Mouse (Mus musculus): Measurements from ENCODE around the gene Sod3. TPM values are rescaled to one million over a fixed set of nuclear protein-coding genes. Genes with fewer than 3 reads are reported as not detected.

Sod3 gene
- total and polyA plus RNA-seq, 3 experiments: not detected

DNA sequence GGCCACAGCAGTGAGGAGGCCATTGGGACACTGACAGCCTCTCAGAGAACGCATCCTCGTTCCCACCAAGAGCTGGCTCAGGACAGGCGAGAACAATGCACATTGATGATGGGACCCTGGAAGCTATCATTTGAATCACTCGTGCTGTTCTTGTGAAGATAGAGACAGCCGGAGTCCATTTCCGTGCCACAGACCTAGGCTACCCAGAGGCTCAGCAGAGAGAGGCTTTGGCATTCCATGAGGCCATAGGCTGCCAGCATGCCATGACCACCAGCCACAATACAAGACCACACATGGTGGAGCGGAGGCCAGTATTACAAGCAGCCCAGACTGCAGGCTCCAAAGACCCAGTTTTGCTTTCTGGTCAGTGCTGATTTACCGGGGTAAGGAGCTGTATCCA lies 19.2 kb downstream of the Sod3 start:
- H3K27ac ChIP-seq (ENCODE audit: control insufficient read depth, low read depth, low read length): no peak overlapping the region

GRCm38 (mm10) chr5:52383748-52384147 lies 20.2 kb downstream of the Sod3 start:
- no peak for DNase-seq (ENCODE audit: low read depth, low spot score)

More for the DNA sequence above, 19.2 kb downstream of the Sod3 start:
- no peaks in the 10 kb centered on the region for H3K4me1 ChIP-seq (ENCODE audit: control insufficient read depth in 1 of 2, insufficient read depth in 2 of 2, low read length in 2 of 2)
- H3K27me3 ChIP-seq (ENCODE audit: control insufficient read depth in 1 of 2, insufficient read depth in 2 of 2, low read length in 2 of 2): no peaks in the 10 kb centered on the region
- no peak for DNase-seq (ENCODE audit: low read depth, low spot score)
- no peaks in the 10 kb centered on the region for H3K79me2 ChIP-seq (ENCODE audit: control insufficient read depth, insufficient read depth, low read length, poor library complexity)
- no peaks in the 10 kb centered on the region for H3K9me3 ChIP-seq (replicated peaks; ENCODE audit: insufficient read depth, low read length)
- TF ChIP-seq POLR2A (IDR thresholded peaks at IDR 0.05; ENCODE audit: control insufficient read depth in 1 of 2, insufficient read depth in 1 of 2, low read depth in 1 of 2, low read length in 2 of 2, poor library complexity in 1 of 2) (no peak), ETS1 (IDR thresholded peaks at IDR 0.05; ENCODE audit: low read depth, low read length) (no peak), ELF1 (IDR thresholded peaks at IDR 0.05; ENCODE audit: low read depth, low read length) (no peak), ZMIZ1 (IDR thresholded peaks at IDR 0.05; ENCODE audit: low read depth, low read length) (no peak), MAFK (IDR thresholded peaks at IDR 0.05; ENCODE audit: borderline replicate concordance, low read depth, low read length) (no peak), NELFE (IDR thresholded peaks at IDR 0.05; ENCODE audit: low read depth, low read length) (no peak), RAD21 (IDR thresholded peaks at IDR 0.05; ENCODE audit: low read depth, low read length) (no peak), CHD1 (IDR thresholded peaks at IDR 0.05; ENCODE audit: low read depth, low read length) (no peak), MYC (IDR thresholded peaks at IDR 0.05; ENCODE audit: low read depth, low read length) (no peak), TBP (IDR thresholded peaks at IDR 0.05; ENCODE audit: low read depth, low read length) (no peak), TAL1 (IDR thresholded peaks at IDR 0.05; ENCODE audit: low read length) (no peak), KAT2A (conservative IDR thresholded peaks at IDR 0.05; ENCODE audit: low read depth, low read length) (no peak), E2F4 (IDR thresholded peaks at IDR 0.05; ENCODE audit: borderline replicate concordance, low read depth, low read length) (no peak)
- H3K9ac ChIP-seq (ENCODE audit: control insufficient read depth, low read depth, low read length, poor library complexity, severe bottlenecking): no peak overlapping the region
- H3K4me3 ChIP-seq (ENCODE audit: control insufficient read depth in 1 of 2, insufficient read depth in 1 of 2, low read depth in 2 of 2, low read length in 2 of 2): no peak overlapping the region
- H3K36me3 ChIP-seq (ENCODE audit: control insufficient read depth in 1 of 2, insufficient read depth in 2 of 2, low read length in 2 of 2): no peaks in the 10 kb centered on the region

GRCm38 (mm10) chr5:52386016-52386415 lies 22.4 kb downstream of the Sod3 start:
- Histone ChIP-seq H3K36me3 (ENCODE audit: control insufficient read depth in 1 of 2, insufficient read depth in 2 of 2, low read length in 2 of 2) (no peaks in the 10 kb centered on the region), H3K9me3 (replicated peaks; ENCODE audit: insufficient read depth, low read length) (no peaks in the 10 kb centered on the region), H3K4me3 (ENCODE audit: control insufficient read depth in 1 of 2, insufficient read depth in 1 of 2, low read depth in 2 of 2, low read length in 2 of 2) (no peak overlapping the region), H3K4me1 (ENCODE audit: control insufficient read depth in 1 of 2, insufficient read depth in 2 of 2, low read length in 2 of 2) (no peaks in the 10 kb centered on the region), H3K27ac (ENCODE audit: control insufficient read depth, low read depth, low read length) (no peak overlapping the region), H3K27me3 (ENCODE audit: control insufficient read depth in 1 of 2, insufficient read depth in 2 of 2, low read length in 2 of 2) (no peaks in the 10 kb centered on the region), H3K79me2 (ENCODE audit: control insufficient read depth, insufficient read depth, low read length, poor library complexity) (no peaks in the 10 kb centered on the region), H3K9ac (ENCODE audit: control insufficient read depth, low read depth, low read length, poor library complexity, severe bottlenecking) (no peak overlapping the region)
- no peak for TF ChIP-seq ELF1 (IDR thresholded peaks at IDR 0.05; ENCODE audit: low read depth, low read length)
- no peak for TF ChIP-seq E2F4 (IDR thresholded peaks at IDR 0.05; ENCODE audit: borderline replicate concordance, low read depth, low read length)
- TF ChIP-seq NELFE (IDR thresholded peaks at IDR 0.05; ENCODE audit: low read depth, low read length): no peak
- no peak for TF ChIP-seq TAL1 (IDR thresholded peaks at IDR 0.05; ENCODE audit: low read length)
- no peak for TF ChIP-seq CHD2 (IDR thresholded peaks at IDR 0.05; ENCODE audit: low read length)
- no peak for TF ChIP-seq CTCF (IDR thresholded peaks at IDR 0.05 in 2 of 3, conservative IDR thresholded peaks at IDR 0.05 in 1 of 3; ENCODE audit: control insufficient read depth in 1 of 3, insufficient read depth in 1 of 3, low read depth in 2 of 3, low read length in 3 of 3, poor library complexity in 1 of 3, severe bottlenecking in 1 of 3)
- no peak for TF ChIP-seq POLR2AphosphoS2 (IDR thresholded peaks at IDR 0.05; ENCODE audit: low read length)
- TF ChIP-seq ZNF384 (IDR thresholded peaks at IDR 0.05; ENCODE audit: low read depth, low read length): no peak
- TF ChIP-seq MXI1 (IDR thresholded peaks at IDR 0.05; ENCODE audit: low read depth, low read length): no peak
- no peak for TF ChIP-seq ZC3H11A (IDR thresholded peaks at IDR 0.05; ENCODE audit: low read depth, low read length)
- no peak for TF ChIP-seq JUND (IDR thresholded peaks at IDR 0.05; ENCODE audit: low read depth, low read length)
- TF ChIP-seq KAT2A (conservative IDR thresholded peaks at IDR 0.05; ENCODE audit: low read depth, low read length): no peak
- no peak for TF ChIP-seq MYB (IDR thresholded peaks at IDR 0.05; ENCODE audit: low read depth, low read length)
- no peak for TF ChIP-seq USF2 (IDR thresholded peaks at IDR 0.05; ENCODE audit: borderline replicate concordance in 1 of 2, insufficient read depth in 1 of 2, low read depth in 1 of 2, low read length in 2 of 2)
- DNase-seq (ENCODE audit: low read depth, low spot score): no peak

More at GRCm38 (mm10) chr5:52383748-52384147, 20.2 kb downstream of the Sod3 start:
- TF ChIP-seq MAFK (IDR thresholded peaks at IDR 0.05; ENCODE audit: borderline replicate concordance, low read depth, low read length) (no peak), JUND (IDR thresholded peaks at IDR 0.05; ENCODE audit: low read depth, low read length) (no peak), USF2 (IDR thresholded peaks at IDR 0.05; ENCODE audit: borderline replicate concordance in 1 of 2, insufficient read depth in 1 of 2, low read depth in 1 of 2, low read length in 2 of 2) (no peak), KAT2A (conservative IDR thresholded peaks at IDR 0.05; ENCODE audit: low read depth, low read length) (no peak), MAX (IDR thresholded peaks at IDR 0.05; ENCODE audit: low read length) (no peak)
- Histone ChIP-seq H3K27me3 (ENCODE audit: control insufficient read depth in 1 of 2, insufficient read depth in 2 of 2, low read length in 2 of 2) (no peaks in the 10 kb centered on the region), H3K79me2 (ENCODE audit: control insufficient read depth, insufficient read depth, low read length, poor library complexity) (no peaks in the 10 kb centered on the region), H3K9me3 (replicated peaks; ENCODE audit: insufficient read depth, low read length) (no peaks in the 10 kb centered on the region), H3K36me3 (ENCODE audit: control insufficient read depth in 1 of 2, insufficient read depth in 2 of 2, low read length in 2 of 2) (no peaks in the 10 kb centered on the region), H3K27ac (ENCODE audit: control insufficient read depth, low read depth, low read length) (no peak overlapping the region), H3K4me3 (ENCODE audit: control insufficient read depth in 1 of 2, insufficient read depth in 1 of 2, low read depth in 2 of 2, low read length in 2 of 2) (no peak overlapping the region), H3K4me1 (ENCODE audit: control insufficient read depth in 1 of 2, insufficient read depth in 2 of 2, low read length in 2 of 2) (no peaks in the 10 kb centered on the region), H3K9ac (ENCODE audit: control insufficient read depth, low read depth, low read length, poor library complexity, severe bottlenecking) (no peak overlapping the region)

Measured in MEL (cell line).